Mouse (Mus musculus) large intestine, adult 2 months (tissue): ENCODE data around the gene Fndc7. TPM values are rescaled to one million over a fixed set of nuclear protein-coding genes. Genes with fewer than 3 reads are reported as not detected.
"Not testable (repeated sequence)": the region's sequence is repeated elsewhere in the genome, so short reads cannot be mapped to it uniquely, and the experiment has no call there.

ENCODE experiments used
- DNase-seq: peaks from one replicate; pipeline ENCODE4 v3.0.0-alpha.2; 2012; ENCODE audit warnings: low read depth, low spot score
- WGBS: fragments of 180-500 bp; shearing (Covaris S2); methylation state at CpG from one replicate; pipeline ENCODE4 v1.1.7; 2018; 5-methylcytosine and 5-hydroxymethylcytosine counted together
- polyA plus RNA-seq: library from polyadenylated mRNA; depleted of rRNA; stranded (reverse); fragments of >200 nt; gene quantifications from 2 replicates; pipeline ENCODE4 v1.2.3, GENCODE M21; 2012

Fndc7 gene
- polyA plus RNA-seq, 1 experiment = 0.11 TPM

GRCm38 (mm10) chr3:108857714-108858113 is 32.1 kb downstream of the Fndc7 start:
- DNase-seq = no peak
- WGBS = 85% methylated on average over 1 of the region's 1 CpGs

GRCm38 (mm10) chr3:108857124-108857470 is 32.7 kb downstream of the Fndc7 start:
- DNase-seq = no peak
- WGBS = 43% methylated on average over 3 of the region's 3 CpGs

GRCm38 (mm10) chr3:108856386-108857123 is 33.3 kb downstream of the Fndc7 start:
- peak; percentile 25 for DNase-seq
- 59% methylated on average over 8 of the region's 8 CpGs for WGBS

GRCm38 (mm10) chr3:108855864-108856263 is 33.9 kb downstream of the Fndc7 start:
- WGBS = 63% methylated on average over 10 of the region's 10 CpGs
- no peak for DNase-seq

- 76% methylated on average over 12 of the region's 12 CpGs for WGBS
- no peak for DNase-seq
Observed at GRCm38 (mm10) chr3:108855371-108855770, 34.4 kb downstream of the Fndc7 start.

GRCm38 (mm10) chr3:108853266-108853665 is 36.5 kb downstream of the Fndc7 start:
- no peak for DNase-seq
- WGBS = 81% methylated on average over 1 of the region's 1 CpGs

- 73% methylated on average over 6 of the region's 6 CpGs for WGBS
- no peak for DNase-seq
Observed at GRCm38 (mm10) chr3:108851996-108852697, 37.7 kb downstream of the Fndc7 start.

- 28% methylated on average over 3 of the region's 3 CpGs for WGBS
- no peak for DNase-seq
Observed at GRCm38 (mm10) chr3:108851554-108851953, 38.3 kb downstream of the Fndc7 start.

GRCm38 (mm10) chr3:108851075-108851474 is 38.7 kb downstream of the Fndc7 start:
- WGBS = 79% methylated on average over 2 of the region's 2 CpGs
- DNase-seq = no peak

- 21% methylated on average over 3 of the region's 3 CpGs for WGBS
- DNase-seq = no peak
Observed at GRCm38 (mm10) chr3:108850506-108850905, 39.3 kb downstream of the Fndc7 start.

- WGBS = 18% methylated on average over 3 of the region's 3 CpGs
- peak; percentile 29 for DNase-seq
Observed at GRCm38 (mm10) chr3:108846616-108847015, 43.2 kb downstream of the Fndc7 start.

- no peak for DNase-seq
- WGBS = 48% methylated on average over 5 of the region's 5 CpGs
Observed at GRCm38 (mm10) chr3:108844521-108844920, 45.3 kb downstream of the Fndc7 start.

GRCm38 (mm10) chr3:108844026-108844425 is 45.8 kb downstream of the Fndc7 start:
- 79% methylated on average over 6 of the region's 6 CpGs for WGBS
- no peak for DNase-seq

GRCm38 (mm10) chr3:108840716-108841054 is 49.1 kb downstream of the Fndc7 start:
- WGBS = 50% methylated on average over 4 of the region's 4 CpGs
- DNase-seq = no peak

GRCm38 (mm10) chr3:108840000-108840715 is 49.6 kb downstream of the Fndc7 start, which contains the start of gene Stxbp3:
Gene Stxbp3, minus strand, starts transcription at chr3:108840526.
- WGBS = 1% methylated on average over 56 of the region's 56 CpGs
- DNase-seq = peak; percentile 92

- under 1% methylated on average over 8 of the region's 8 CpGs for WGBS
- DNase-seq = no peak
Observed at GRCm38 (mm10) chr3:108839647-108839999, 50.2 kb downstream of the Fndc7 start.

GRCm38 (mm10) chr3:108838980-108839379 is 50.8 kb downstream of the Fndc7 start:
- WGBS = 74% methylated on average over 7 of the region's 7 CpGs
- no peak for DNase-seq

- WGBS = 94% methylated on average over 6 of the region's 6 CpGs
- no peak for DNase-seq
Observed at GRCm38 (mm10) chr3:108836931-108837330, 52.9 kb downstream of the Fndc7 start.

- DNase-seq = not testable (repeated sequence)
- WGBS = 98% methylated on average over 1 of the region's 1 CpGs
Observed at GRCm38 (mm10) chr3:108833717-108834116, 56.1 kb downstream of the Fndc7 start.

- 91% methylated on average over 6 of the region's 6 CpGs for WGBS
- no peak for DNase-seq
Observed at GRCm38 (mm10) chr3:108831750-108832149, 58.1 kb downstream of the Fndc7 start.

- 26% methylated on average over 11 of the region's 11 CpGs for WGBS
- DNase-seq = peak; percentile 56
Observed at GRCm38 (mm10) chr3:108830493-108830892, 59.3 kb downstream of the Fndc7 start.
